Mouse (Mus musculus) lung, adult 2 months (tissue): Measurements from ENCODE around the gene Psmd12.

Experiments
- CTCF ChIP-seq: fragments of 200-500 bp; IDR thresholded peaks from 2 replicates; pipeline ENCODE4 v1.5.1; 2011; ENCODE audit warnings: mild to moderate bottlenecking, low read length, control low read depth; ENCODE audit not compliant: insufficient read depth
- POLR2A ChIP-seq: fragments of 200-500 bp; IDR thresholded peaks from 2 replicates; pipeline ENCODE4 v1.6.1; 2011; ENCODE audit warnings: low read depth, mild to moderate bottlenecking, control low read depth, low read length, borderline replicate concordance; ENCODE audit errors: extremely low read depth

GRCm38 (mm10) chr11:107469523-107470371 is 9.5 kb upstream of the Psmd12 start:
- TF ChIP-seq CTCF (no peak), POLR2A (no peak)
